Mouse (Mus musculus): Measurements from ENCODE around the gene Snx15. TPM values are rescaled to one million over a fixed set of nuclear protein-coding genes. Genes with fewer than 3 reads are reported as not detected.

Snx15 gene
- polyA plus RNA-seq, 1 experiment from 2014 or later, result 26.0 TPM

GRCm38 (mm10) chr19:6117986-6118676 lies 10.0 kb downstream of the Snx15 start, which contains the start of gene Sac3d1:
Gene Sac3d1 (minus strand): TSS chr19:6118650.
- ATAC-seq (ENCODE audit: low FRiP score), result peak; percentile 89
- peak within 1 kb of the TSS; percentile 92 for H3K9ac ChIP-seq
- H3K9me3 ChIP-seq, result no peaks in the 10 kb centered on the region
- no peaks in the 10 kb centered on the region for H3K27me3 ChIP-seq
- peaks cover 28% of the 10 kb centered on the region for H3K36me3 ChIP-seq (replicated peaks)
- under 1% methylated on average over 77 of the region's 77 CpGs for WGBS
- peaks cover 21% of the 10 kb centered on the region for H3K4me1 ChIP-seq
- H3K4me3 ChIP-seq (replicated peaks), result peak within 1 kb of the TSS; percentile 85
- H3K27ac ChIP-seq, result peak within 1 kb of the TSS; percentile 98
- H3K4me2 ChIP-seq, result peak within 1 kb of the TSS; percentile 94

- Histone ChIP-seq H3K4me3 (replicated peaks) (peak overlapping the region; percentile 85), H3K9me3 (no peaks in the 10 kb centered on the region), H3K27ac (peak overlapping the region; percentile 98), H3K9ac (peak overlapping the region; percentile 92), H3K4me2 (peak overlapping the region; percentile 94), H3K27me3 (no peaks in the 10 kb centered on the region), H3K4me1 (peaks cover 21% of the 10 kb centered on the region), H3K36me3 (replicated peaks) (peaks cover 32% of the 10 kb centered on the region)
- ATAC-seq (ENCODE audit: low FRiP score), result no peak
- WGBS, result 6% methylated on average over 32 of the region's 32 CpGs
Observed at GRCm38 (mm10) chr19:6117346-6117985, 10.6 kb downstream of the Snx15 start.

- H3K9ac ChIP-seq, result no peak overlapping the region
- no peaks in the 10 kb centered on the region for H3K27me3 ChIP-seq
- H3K9me3 ChIP-seq, result no peaks in the 10 kb centered on the region
- H3K36me3 ChIP-seq (replicated peaks), result peaks cover 38% of the 10 kb centered on the region
- H3K4me3 ChIP-seq (replicated peaks), result peak overlapping the region; percentile 85; the same call in 1 of the 2 replicates
- H3K27ac ChIP-seq, result no peak overlapping the region
- ATAC-seq (ENCODE audit: low FRiP score), result no peak
- peaks cover 21% of the 10 kb centered on the region for H3K4me1 ChIP-seq
- H3K4me2 ChIP-seq, result peak overlapping the region; percentile 94
- 89% methylated on average over 15 of the region's 15 CpGs for WGBS
Observed at GRCm38 (mm10) chr19:6116113-6116850, 11.8 kb downstream of the Snx15 start.

GRCm38 (mm10) chr19:6113116-6113515 lies 15.0 kb downstream of the Snx15 start:
- no peak overlapping the region for H3K9ac ChIP-seq
- peaks cover 38% of the 10 kb centered on the region for H3K36me3 ChIP-seq (replicated peaks)
- no peaks in the 10 kb centered on the region for H3K9me3 ChIP-seq
- peaks cover 15% of the 10 kb centered on the region for H3K4me1 ChIP-seq
- whole genome bisulfite sequencing, result 77% methylated on average over 6 of the region's 6 CpGs
- no peak overlapping the region for H3K4me2 ChIP-seq
- no peak for ATAC-seq (ENCODE audit: low FRiP score)
- H3K27ac ChIP-seq, result no peak overlapping the region
- no peak overlapping the region for H3K4me3 ChIP-seq (replicated peaks)
- no peaks in the 10 kb centered on the region for H3K27me3 ChIP-seq

GRCm38 (mm10) chr19:6105586-6105985 lies 22.5 kb downstream of the Snx15 start, which contains the start of gene Naaladl1:
Gene Naaladl1 (plus strand): TSS chr19:6105782.
- H3K27me3 ChIP-seq, result no peaks in the 10 kb centered on the region
- 88% methylated on average over 7 of the region's 7 CpGs for WGBS
- H3K4me3 ChIP-seq (replicated peaks), result no peak within 1 kb of the TSS
- H3K27ac ChIP-seq, result no peak within 1 kb of the TSS
- no peak within 1 kb of the TSS for H3K9ac ChIP-seq
- H3K4me1 ChIP-seq, result no peaks in the 10 kb centered on the region
- H3K4me2 ChIP-seq, result no peak within 1 kb of the TSS
- ATAC-seq (ENCODE audit: low FRiP score), result no peak
- H3K9me3 ChIP-seq, result no peaks in the 10 kb centered on the region
- no peaks in the 10 kb centered on the region for H3K36me3 ChIP-seq (replicated peaks)

GRCm38 (mm10) chr19:6104476-6104875 lies 23.6 kb downstream of the Snx15 start:
- H3K27ac ChIP-seq, result no peak overlapping the region

GRCm38 (mm10) chr19:6102169-6102853 lies 25.8 kb downstream of the Snx15 start:
- no peak overlapping the region for H3K27ac ChIP-seq
- peaks cover 14% of the 10 kb centered on the region for H3K36me3 ChIP-seq (replicated peaks)
- H3K27me3 ChIP-seq, result no peaks in the 10 kb centered on the region
- ATAC-seq (ENCODE audit: low FRiP score), result no peak
- no peaks in the 10 kb centered on the region for H3K9me3 ChIP-seq
- H3K4me2 ChIP-seq, result no peak overlapping the region
- 78% methylated on average over 6 of the region's 6 CpGs for WGBS
- H3K4me3 ChIP-seq (replicated peaks), result no peak overlapping the region
- no peak overlapping the region for H3K9ac ChIP-seq
- no peaks in the 10 kb centered on the region for H3K4me1 ChIP-seq

More at GRCm38 (mm10) chr19:6104476-6104875, 23.6 kb downstream of the Snx15 start:
- Histone ChIP-seq H3K9ac (no peak overlapping the region), H3K27me3 (no peaks in the 10 kb centered on the region), H3K4me2 (no peak overlapping the region), H3K4me3 (replicated peaks) (no peak overlapping the region), H3K9me3 (no peaks in the 10 kb centered on the region), H3K4me1 (no peaks in the 10 kb centered on the region), H3K36me3 (replicated peaks) (peaks cover 5% of the 10 kb centered on the region; the same call in 1 of the 2 replicates)
- 85% methylated on average over 4 of the region's 4 CpGs for WGBS
- no peak for ATAC-seq (ENCODE audit: low FRiP score)

GRCm38 (mm10) chr19:6101186-6101585 lies 26.9 kb downstream of the Snx15 start:
- Histone ChIP-seq H3K36me3 (replicated peaks) (peaks cover 17% of the 10 kb centered on the region), H3K4me3 (replicated peaks) (no peak overlapping the region), H3K4me1 (no peaks in the 10 kb centered on the region), H3K9ac (no peak overlapping the region), H3K27me3 (no peaks in the 10 kb centered on the region), H3K9me3 (no peaks in the 10 kb centered on the region), H3K27ac (no peak overlapping the region), H3K4me2 (no peak overlapping the region)
- WGBS, result 76% methylated on average over 6 of the region's 6 CpGs
- ATAC-seq (ENCODE audit: low FRiP score), result no peak

- Histone ChIP-seq H3K27me3 (no peaks in the 10 kb centered on the region), H3K9ac (no peak overlapping the region), H3K36me3 (replicated peaks) (peaks cover 37% of the 10 kb centered on the region), H3K4me1 (no peaks in the 10 kb centered on the region), H3K4me3 (replicated peaks) (no peak overlapping the region), H3K27ac (no peak overlapping the region), H3K4me2 (no peak overlapping the region), H3K9me3 (no peaks in the 10 kb centered on the region)
- 91% methylated on average over 3 of the region's 3 CpGs for WGBS
- ATAC-seq (ENCODE audit: low FRiP score), result no peak
Observed at GRCm38 (mm10) chr19:6097847-6098246, 30.3 kb downstream of the Snx15 start.

- ATAC-seq (ENCODE audit: low FRiP score), result no peak
- Histone ChIP-seq H3K4me3 (replicated peaks) (no peak within 1 kb of the TSS), H3K36me3 (replicated peaks) (peaks cover 64% of the 10 kb centered on the region), H3K4me1 (no peaks in the 10 kb centered on the region), H3K9ac (no peak within 1 kb of the TSS), H3K4me2 (no peak within 1 kb of the TSS), H3K27me3 (no peaks in the 10 kb centered on the region), H3K27ac (no peak within 1 kb of the TSS), H3K9me3 (no peaks in the 10 kb centered on the region)
- WGBS, result 92% methylated on average over 7 of the region's 7 CpGs
Observed at GRCm38 (mm10) chr19:6094119-6094518, 34.0 kb downstream of the Snx15 start, which contains the start of gene AC131692.1. Gene AC131692.1 (plus strand): TSS chr19:6094419.

- Histone ChIP-seq H3K9me3 (no peaks in the 10 kb centered on the region), H3K27ac (no peak overlapping the region), H3K4me3 (replicated peaks) (no peak overlapping the region), H3K9ac (no peak overlapping the region), H3K36me3 (replicated peaks) (peaks cover 54% of the 10 kb centered on the region), H3K4me2 (no peak overlapping the region), H3K27me3 (no peaks in the 10 kb centered on the region), H3K4me1 (peaks cover 15% of the 10 kb centered on the region)
- 96% methylated on average over 13 of the region's 13 CpGs for WGBS
- no peak for ATAC-seq (ENCODE audit: low FRiP score)
Observed at GRCm38 (mm10) chr19:6088841-6089240, 39.3 kb downstream of the Snx15 start.
